Mouse (Mus musculus) CD4-positive naive resting alpha-beta T cell, adult 76 days (primary cell): ENCODE results near the gene Gm11733. TPM values are rescaled to one million over a fixed set of nuclear protein-coding genes. Genes with fewer than 3 reads are reported as not detected.

Experiments used
- total RNA-seq: library from RNA; stranded (reverse); gene quantifications from one replicate; pipeline ENCODE4 v1.2.4, GENCODE M21; 2023

The Gm11733 gene
- not detected for total RNA-seq

DNA sequence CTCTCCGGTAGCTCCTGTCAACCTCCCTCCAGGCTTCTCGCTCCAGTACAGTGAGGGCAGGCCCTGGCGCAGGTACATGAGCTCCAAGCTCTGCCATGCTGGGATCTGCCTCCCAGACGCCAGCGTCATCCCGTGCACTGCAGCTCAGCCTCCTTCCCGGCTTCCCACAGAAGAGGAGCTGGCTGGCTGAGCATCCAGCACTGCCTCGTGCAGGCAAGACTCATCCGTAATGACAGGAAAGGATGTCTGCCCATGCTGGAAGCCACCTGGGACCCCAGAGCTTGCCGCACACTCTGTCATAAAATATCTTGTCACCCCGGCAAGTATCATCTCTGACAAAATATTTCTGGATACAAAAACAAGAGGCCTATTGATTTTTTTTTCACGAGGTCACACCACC lies at the start of gene Gm11733:
Gene Gm11733, plus strand, starts transcription at position 171 of the 400 bp plus-strand sequence.

Other genes starting within 250 kb of the Gm11733 start
- 85.0 TPM for gene Tnrc6c, start 169.9 kb downstream of the Gm11733 start, total RNA-seq